Mouse (Mus musculus): ENCODE results near the gene F830045P16Rik. TPM values are rescaled to one million over a fixed set of nuclear protein-coding genes. Genes with fewer than 3 reads are reported as not detected.

Gene F830045P16Rik
- polyA plus RNA-seq (2012; rRNA removed) = not detected in 2 replicates

GRCm38 (mm10) chr2:129536377-129536776 is at the start of gene F830045P16Rik:
TSS of gene F830045P16Rik (minus strand) at chr2:129536602.
- no peak for DNase-seq (ENCODE audit: low spot score)

- DNase-seq (ENCODE audit: low spot score) = no peak
Measured at GRCm38 (mm10) chr2:129585904-129586514, 49.6 kb upstream of the F830045P16Rik start.

GRCm38 (mm10) chr2:129584905-129585304 is 48.5 kb upstream of the F830045P16Rik start:
- DNase-seq (ENCODE audit: low spot score) = no peak

- no peak for DNase-seq (ENCODE audit: low spot score)
Measured at GRCm38 (mm10) chr2:129582261-129582660, 45.9 kb upstream of the F830045P16Rik start.

- no peak for DNase-seq (ENCODE audit: low spot score)
Measured at GRCm38 (mm10) chr2:129581826-129582225, 45.4 kb upstream of the F830045P16Rik start.

GRCm38 (mm10) chr2:129580656-129581055 is 44.3 kb upstream of the F830045P16Rik start:
- no peak for DNase-seq (ENCODE audit: low spot score)

GRCm38 (mm10) chr2:129576611-129577447 is 40.4 kb upstream of the F830045P16Rik start:
- no peak for DNase-seq (ENCODE audit: low spot score)

GRCm38 (mm10) chr2:129575113-129575512 is 38.7 kb upstream of the F830045P16Rik start:
- DNase-seq (ENCODE audit: low spot score) = no peak

GRCm38 (mm10) chr2:129574395-129575046 is 38.1 kb upstream of the F830045P16Rik start:
- DNase-seq (ENCODE audit: low spot score) = no peak

- no peak for DNase-seq (ENCODE audit: low spot score)
Measured at GRCm38 (mm10) chr2:129573701-129574273, 37.4 kb upstream of the F830045P16Rik start.

GRCm38 (mm10) chr2:129569556-129569955 is 33.2 kb upstream of the F830045P16Rik start:
- no peak for DNase-seq (ENCODE audit: low spot score)

- DNase-seq (ENCODE audit: low spot score) = no peak
Measured at GRCm38 (mm10) chr2:129569120-129569519, 32.7 kb upstream of the F830045P16Rik start.

GRCm38 (mm10) chr2:129563944-129564709 is 27.7 kb upstream of the F830045P16Rik start:
- DNase-seq (ENCODE audit: low spot score) = no peak

GRCm38 (mm10) chr2:129561796-129562195 is 25.4 kb upstream of the F830045P16Rik start:
- no peak for DNase-seq (ENCODE audit: low spot score)

GRCm38 (mm10) chr2:129558875-129559219 is 22.4 kb upstream of the F830045P16Rik start:
- no peak for DNase-seq (ENCODE audit: low spot score)

GRCm38 (mm10) chr2:129558008-129558874 is 21.8 kb upstream of the F830045P16Rik start:
- DNase-seq (ENCODE audit: low spot score) = no peak

GRCm38 (mm10) chr2:129556081-129556480 is 19.7 kb upstream of the F830045P16Rik start:
- no peak for DNase-seq (ENCODE audit: low spot score)

GRCm38 (mm10) chr2:129550781-129551180 is 14.4 kb upstream of the F830045P16Rik start:
- no peak for DNase-seq (ENCODE audit: low spot score)

GRCm38 (mm10) chr2:129549537-129550135 is 13.2 kb upstream of the F830045P16Rik start:
- no peak for DNase-seq (ENCODE audit: low spot score)

- DNase-seq (ENCODE audit: low spot score) = no peak
Measured at GRCm38 (mm10) chr2:129546772-129547171, 10.4 kb upstream of the F830045P16Rik start.

Data from urinary bladder, adult 2 months (tissue).